Mouse (Mus musculus) C2C12 (cell line): ENCODE results near the gene Zfp36l2. TPM values are rescaled to one million over a fixed set of nuclear protein-coding genes. Genes with fewer than 3 reads are reported as not detected.

Experiments
- H3K27me3 ChIP-seq: one replicate; pipeline ENCODE4 v1.6.1; 2011; ENCODE audit not compliant: control insufficient read depth, insufficient read depth, insufficient read length
- H3K36me3 ChIP-seq: one replicate; pipeline ENCODE4 v1.6.1; 2011; ENCODE audit not compliant: control insufficient read depth, insufficient read depth
- H3K4me3 ChIP-seq: one replicate; pipeline ENCODE4 v1.5.1; 2011; ENCODE audit warnings: mild to moderate bottlenecking, control low read depth; ENCODE audit not compliant: poor library complexity, insufficient read depth, severe bottlenecking
- H3K79me2 ChIP-seq: one replicate; pipeline ENCODE4 v1.6.1; 2011; ENCODE audit not compliant: control insufficient read depth, insufficient read depth
- H3K79me3 ChIP-seq: one replicate; pipeline ENCODE4 v1.6.1; 2011; ENCODE audit warnings: low read depth, control low read depth
- H3ac ChIP-seq: one replicate; pipeline ENCODE3; 2011; ENCODE audit warnings: low read depth; ENCODE audit not compliant: control insufficient read depth, insufficient read length
- CEBPB ChIP-seq: IDR thresholded peaks from one replicate; pipeline ENCODE4 v1.6.1; 2011; ENCODE audit warnings: low read depth, mild to moderate bottlenecking, control low read depth, moderate library complexity
- CTCF ChIP-seq: IDR thresholded peaks from one replicate; pipeline ENCODE4 v1.5.1; 2011; ENCODE audit not compliant: control insufficient read depth, insufficient read depth, insufficient read length
- FOSL1 ChIP-seq: IDR thresholded peaks from one replicate; pipeline ENCODE4 v1.8.0; 2011; ENCODE audit warnings: mild to moderate bottlenecking, low read length; ENCODE audit not compliant: poor library complexity, insufficient read depth, severe bottlenecking
- MAX ChIP-seq: IDR thresholded peaks from one replicate; pipeline ENCODE4 v1.6.1; 2011; ENCODE audit warnings: mild to moderate bottlenecking, control low read depth
- MYOD1 ChIP-seq: IDR thresholded peaks from one replicate; pipeline ENCODE4 v1.6.1; 2011; ENCODE audit warnings: low read depth; ENCODE audit not compliant: control insufficient read depth, insufficient read length
- MYOG ChIP-seq: IDR thresholded peaks from one replicate; pipeline ENCODE4 v1.6.1; 2011; ENCODE audit not compliant: control insufficient read depth, insufficient read length; ENCODE audit errors: extremely low read depth
- USF1 ChIP-seq: IDR thresholded peaks from one replicate; pipeline ENCODE4 v1.6.1; 2011; ENCODE audit warnings: low read depth, mild to moderate bottlenecking, control low read depth, moderate library complexity
- polyA plus RNA-seq: library from polyadenylated mRNA; unstranded; fragments of >200 nt; fragmentation: generic; extraction: Trizol; gene quantifications from one replicate; pipeline ENCODE4 v1.2.1, GENCODE M21; 2012; ENCODE audit warnings: missing spikeins

Zfp36l2 gene
- polyA plus RNA-seq, 1 experiment = 61.8 TPM

DNA sequence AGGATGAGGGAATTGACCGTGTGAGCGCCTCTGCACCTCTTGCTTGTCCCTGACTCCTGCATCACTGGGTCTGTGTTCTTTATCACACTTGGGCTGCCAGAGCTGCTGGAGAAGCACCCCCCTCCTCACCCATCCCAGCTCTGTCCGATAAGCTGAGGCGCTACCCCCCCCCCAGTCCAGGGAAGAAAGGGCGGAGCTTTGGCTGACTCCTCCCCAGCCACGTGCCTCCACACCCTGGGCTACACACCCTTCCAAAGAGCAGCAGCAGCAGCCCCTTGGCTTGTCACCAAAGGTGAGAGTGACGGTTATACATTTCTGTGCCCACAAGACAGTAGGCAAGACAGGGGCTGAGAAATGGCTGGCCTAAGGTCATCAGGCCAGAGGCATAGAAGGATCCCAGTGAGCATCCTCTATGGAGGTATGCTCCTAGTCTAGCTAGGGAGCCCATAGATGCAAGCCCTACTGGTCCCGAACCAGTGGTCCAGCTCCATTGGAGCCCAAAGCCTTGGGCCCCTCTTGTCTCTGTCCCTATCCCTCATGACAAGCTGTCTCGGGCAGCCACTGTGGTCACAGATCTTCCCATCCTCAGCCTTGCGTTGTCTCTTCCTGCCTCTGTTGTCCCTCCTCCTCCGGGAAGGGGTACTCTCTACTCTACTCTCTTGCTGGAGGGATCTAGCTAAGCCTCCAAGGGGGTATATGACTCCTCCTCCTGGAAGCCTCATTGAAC, 33.3 kb downstream of the Zfp36l2 start:
- no peak overlapping the region for H3ac ChIP-seq
- TF ChIP-seq MYOG (no peak), CTCF (no peak), CEBPB (no peak), MAX (no peak), USF1 (no peak), FOSL1 (no peak), MYOD1 (no peak)
- no peaks in the 10 kb centered on the region for H3K79me2 ChIP-seq
- no peak overlapping the region for H3K4me3 ChIP-seq
- H3K36me3 ChIP-seq = no peaks in the 10 kb centered on the region
- no peaks in the 10 kb centered on the region for H3K79me3 ChIP-seq
- no peaks in the 10 kb centered on the region for H3K27me3 ChIP-seq

GRCm38 (mm10) chr17:84152976-84153786, 34.6 kb downstream of the Zfp36l2 start:
- no peaks in the 10 kb centered on the region for H3K36me3 ChIP-seq
- TF ChIP-seq CTCF (no peak), MYOD1 (peak; percentile 35), MYOG (no peak), CEBPB (peak; percentile 64), USF1 (no peak), FOSL1 (no peak), MAX (peak; percentile 96)
- no peak overlapping the region for H3ac ChIP-seq
- no peaks in the 10 kb centered on the region for H3K79me2 ChIP-seq
- no peaks in the 10 kb centered on the region for H3K27me3 ChIP-seq
- no peaks in the 10 kb centered on the region for H3K79me3 ChIP-seq
- H3K4me3 ChIP-seq = no peak overlapping the region

GRCm38 (mm10) chr17:84152206-84152975, 35.4 kb downstream of the Zfp36l2 start:
- Histone ChIP-seq H3K27me3 (no peaks in the 10 kb centered on the region), H3K79me2 (no peaks in the 10 kb centered on the region), H3K4me3 (no peak overlapping the region), H3K79me3 (no peaks in the 10 kb centered on the region), H3K36me3 (no peaks in the 10 kb centered on the region), H3ac (no peak overlapping the region)
- TF ChIP-seq CTCF = no peak
- TF ChIP-seq MAX = no peak
- TF ChIP-seq FOSL1 = no peak
- TF ChIP-seq USF1 = no peak
- no peak for TF ChIP-seq MYOG

GRCm38 (mm10) chr17:84151306-84151705, 36.4 kb downstream of the Zfp36l2 start:
- TF ChIP-seq MAX = no peak
- TF ChIP-seq MYOG = no peak
- no peak for TF ChIP-seq USF1
- no peak for TF ChIP-seq MYOD1

GRCm38 (mm10) chr17:84150291-84150690, 37.5 kb downstream of the Zfp36l2 start:
- no peaks in the 10 kb centered on the region for H3K27me3 ChIP-seq
- no peak overlapping the region for H3ac ChIP-seq
- H3K36me3 ChIP-seq = no peaks in the 10 kb centered on the region
- no peaks in the 10 kb centered on the region for H3K79me3 ChIP-seq
- H3K79me2 ChIP-seq = no peaks in the 10 kb centered on the region
- TF ChIP-seq MYOD1 (no peak), MYOG (no peak), CTCF (no peak), MAX (no peak)
- no peak overlapping the region for H3K4me3 ChIP-seq

More at GRCm38 (mm10) chr17:84151306-84151705, 36.4 kb downstream of the Zfp36l2 start:
- Histone ChIP-seq H3K36me3 (no peaks in the 10 kb centered on the region), H3ac (no peak overlapping the region), H3K79me3 (no peaks in the 10 kb centered on the region), H3K27me3 (no peaks in the 10 kb centered on the region), H3K79me2 (no peaks in the 10 kb centered on the region), H3K4me3 (no peak overlapping the region)

GRCm38 (mm10) chr17:84149566-84149965, 38.2 kb downstream of the Zfp36l2 start:
- no peak for TF ChIP-seq FOSL1
- TF ChIP-seq MAX = no peak
- TF ChIP-seq USF1 = no peak
- no peak for TF ChIP-seq CTCF
- no peak for TF ChIP-seq MYOG
- TF ChIP-seq CEBPB = no peak
- TF ChIP-seq MYOD1 = no peak
- H3K36me3 ChIP-seq = no peaks in the 10 kb centered on the region
- H3K79me2 ChIP-seq = no peaks in the 10 kb centered on the region
- H3ac ChIP-seq = no peak overlapping the region
- H3K4me3 ChIP-seq = no peak overlapping the region
- no peaks in the 10 kb centered on the region for H3K79me3 ChIP-seq
- H3K27me3 ChIP-seq = no peaks in the 10 kb centered on the region
